Mouse (Mus musculus) bone marrow macrophage, adult 2 months (primary cell): ENCODE results near the gene Map3k15. TPM values are rescaled to one million over a fixed set of nuclear protein-coding genes. Genes with fewer than 3 reads are reported as not detected.
A peak's percentile ranks its signal among the peaks of the same experiment; 100 is the strongest.

Source experiments
- H3K27ac ChIP-seq: 2 replicates; pipeline ENCODE4 v1.5.1; 2012; ENCODE audit warnings: low read depth, low read length; ENCODE audit not compliant: insufficient read depth
- H3K4me1 ChIP-seq: 2 replicates; pipeline ENCODE4 v1.6.1; 2012; ENCODE audit warnings: low read length; ENCODE audit not compliant: control insufficient read depth, insufficient read depth
- H3K4me3 ChIP-seq: 2 replicates; pipeline ENCODE4 v1.5.1; 2012; ENCODE audit warnings: mild to moderate bottlenecking, low read length, moderate library complexity; ENCODE audit not compliant: insufficient read depth
- CTCF ChIP-seq: IDR thresholded peaks from 2 replicates; pipeline ENCODE4 v1.5.1; 2012; ENCODE audit warnings: low read depth, mild to moderate bottlenecking, low read length, moderate library complexity
- POLR2A ChIP-seq: IDR thresholded peaks from 2 replicates; pipeline ENCODE4 v1.6.1; 2012; ENCODE audit warnings: mild to moderate bottlenecking, low read depth, low read length, borderline replicate concordance
- polyA plus RNA-seq: library from polyadenylated mRNA; stranded (reverse); fragments of >200 nt; gene quantifications from 2 replicates; pipeline ENCODE4 v1.2.4, GENCODE M21; 2012; ENCODE audit not compliant: missing spikeins, insufficient read depth, insufficient read length

Map3k15 gene
- 4.0 and 4.4 TPM in 2 replicates for polyA plus RNA-seq

GRCm38 (mm10) chrX:159988002-159988960 lies at the start of gene Map3k15:
Map3k15 (plus strand) TSS chrX:159988433.
- Histone ChIP-seq H3K4me3 (peak within 1 kb of the TSS; percentile 58), H3K27ac (no peak within 1 kb of the TSS), H3K4me1 (no peaks in the 10 kb centered on the region)
- TF ChIP-seq POLR2A, result no peak
- TF ChIP-seq CTCF, result 0 out of 2 replicates have a peak, but pooled peaks have one; percentile 27

DNA sequence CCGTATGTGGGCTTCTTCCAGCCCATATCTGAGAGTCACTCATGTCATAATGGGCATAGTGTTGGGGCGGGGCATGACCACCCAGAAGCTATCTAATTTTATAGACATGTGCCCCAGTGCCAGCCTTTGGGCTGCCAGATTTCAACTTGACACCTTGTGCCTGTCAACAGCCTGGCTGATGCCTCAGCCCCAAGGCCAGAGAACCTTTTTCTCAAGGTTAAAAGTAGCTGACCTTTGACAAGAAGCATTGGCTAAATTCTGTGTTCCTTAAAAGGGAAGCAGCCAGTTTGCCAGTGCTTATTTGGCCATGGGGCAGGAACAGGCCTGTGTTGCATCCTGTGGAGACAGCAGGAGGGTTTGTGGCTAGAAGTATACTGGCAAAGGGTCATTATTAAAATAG lies 45.7 kb upstream of the Map3k15 start:
- Histone ChIP-seq H3K4me3 (no peak overlapping the region), H3K27ac (no peak overlapping the region), H3K4me1 (no peaks in the 10 kb centered on the region)
- no peak for TF ChIP-seq POLR2A

DNA sequence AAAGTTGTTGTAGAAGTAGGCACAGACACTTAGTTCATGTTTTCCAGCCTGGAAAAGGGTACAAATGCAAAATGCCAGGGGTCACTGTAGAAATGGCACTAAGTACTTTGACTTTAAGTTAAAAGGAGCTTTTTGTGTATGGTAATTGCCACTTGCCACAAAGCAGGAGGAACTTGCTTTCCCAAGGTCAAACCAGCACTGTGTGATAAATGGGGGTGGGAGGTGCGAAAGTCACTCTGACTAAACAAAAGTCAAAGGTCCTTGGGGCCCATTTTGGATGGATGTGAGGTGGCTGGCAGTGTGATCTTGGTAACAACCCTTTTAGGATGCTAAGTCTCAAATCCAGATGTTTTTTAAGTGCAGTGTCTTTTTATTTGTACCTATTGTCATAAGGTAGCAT lies 44.6 kb upstream of the Map3k15 start:
- Histone ChIP-seq H3K4me1 (no peaks in the 10 kb centered on the region), H3K27ac (no peak overlapping the region), H3K4me3 (no peak overlapping the region)
- no peak for TF ChIP-seq POLR2A
- no peak for TF ChIP-seq CTCF

GRCm38 (mm10) chrX:159953546-159954429 lies 34.4 kb upstream of the Map3k15 start:
- Histone ChIP-seq H3K27ac (no peak overlapping the region), H3K4me1 (peaks cover 6% of the 10 kb centered on the region; the same call in 1 of the 2 replicates), H3K4me3 (no peak overlapping the region)
- TF ChIP-seq POLR2A (no peak), CTCF (no peak)

DNA sequence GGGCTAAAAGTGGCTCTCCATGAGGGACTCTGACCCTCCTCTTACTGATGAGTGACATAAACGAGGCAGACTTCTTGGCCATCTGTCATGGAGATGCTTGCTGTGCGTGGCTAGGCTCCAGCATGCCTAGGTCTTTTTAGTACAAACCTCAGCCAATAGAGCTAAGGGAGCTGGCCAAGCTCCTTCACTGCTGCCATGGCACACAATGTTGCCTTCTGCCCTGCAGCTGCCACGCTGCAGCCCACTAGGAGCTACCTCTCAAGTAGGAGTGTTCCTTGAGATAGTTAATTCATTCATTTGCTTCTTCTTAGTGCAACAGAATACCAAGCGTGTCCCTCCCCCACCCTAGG lies 33.8 kb upstream of the Map3k15 start:
- TF ChIP-seq POLR2A (no peak), CTCF (no peak)
- peaks cover 6% of the 10 kb centered on the region; the same call in 1 of the 2 replicates for H3K4me1 ChIP-seq
- no peak overlapping the region for H3K4me3 ChIP-seq
- no peak overlapping the region for H3K27ac ChIP-seq

GRCm38 (mm10) chrX:159955433-159955832 lies 32.8 kb upstream of the Map3k15 start:
- TF ChIP-seq POLR2A (no peak), CTCF (no peak)
- H3K4me3 ChIP-seq, result no peak overlapping the region
- no peak overlapping the region for H3K27ac ChIP-seq
- peaks cover 6% of the 10 kb centered on the region; the same call in 1 of the 2 replicates for H3K4me1 ChIP-seq

- Histone ChIP-seq H3K4me3 (no peak overlapping the region), H3K4me1 (no peaks in the 10 kb centered on the region), H3K27ac (no peak overlapping the region)
- TF ChIP-seq CTCF (no peak), POLR2A (no peak)
Measured at GRCm38 (mm10) chrX:159961385-159961784, 26.8 kb upstream of the Map3k15 start.

DNA sequence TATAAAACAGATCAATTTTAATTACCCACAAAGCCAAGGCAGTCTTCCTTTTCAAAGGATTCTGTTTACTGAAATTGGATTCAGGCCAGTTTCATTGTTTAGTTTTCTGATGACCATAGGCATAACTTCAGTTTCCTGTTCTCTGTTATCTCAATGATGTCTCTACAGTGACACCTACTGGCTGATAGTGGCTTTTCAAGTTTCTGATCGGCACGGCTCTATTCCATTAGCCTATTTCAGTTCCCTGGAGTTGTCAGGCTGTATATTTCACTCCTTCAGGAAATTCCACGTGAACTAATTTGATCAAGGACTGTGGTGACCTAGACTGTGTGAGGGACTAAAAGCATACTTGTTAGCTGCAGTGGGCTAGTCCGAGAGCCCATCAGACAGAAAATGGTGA lies 25.0 kb upstream of the Map3k15 start:
- Histone ChIP-seq H3K4me1 (no peaks in the 10 kb centered on the region), H3K27ac (no peak overlapping the region), H3K4me3 (no peak overlapping the region)
- TF ChIP-seq CTCF (no peak), POLR2A (no peak)

DNA sequence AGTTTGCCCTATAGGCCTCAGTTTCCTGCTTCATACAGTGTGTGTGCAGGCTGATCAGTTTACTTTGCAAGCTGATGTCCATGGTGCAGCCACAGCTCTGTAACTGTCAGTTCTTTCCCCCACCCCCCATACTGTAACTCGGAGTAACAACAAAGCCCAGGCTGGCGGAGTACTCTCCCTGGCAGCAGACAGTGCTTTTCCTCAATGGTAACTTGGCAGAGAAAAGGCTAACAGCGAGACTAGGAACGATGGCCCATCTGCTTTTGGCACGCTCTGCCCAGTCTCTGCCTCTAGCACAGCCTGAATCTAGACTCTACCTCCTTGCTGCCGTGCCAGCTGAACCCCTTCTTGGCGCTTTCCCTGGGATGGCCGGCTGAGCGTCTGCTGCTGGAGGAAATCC lies 24.3 kb upstream of the Map3k15 start:
- no peak for TF ChIP-seq POLR2A
- no peak for TF ChIP-seq CTCF
- H3K4me3 ChIP-seq, result no peak overlapping the region
- H3K4me1 ChIP-seq, result peaks cover 3% of the 10 kb centered on the region
- no peak overlapping the region for H3K27ac ChIP-seq
